Mouse (Mus musculus) retina, adult 2 months (tissue): ENCODE measurements at regions not wholly inside any gene's neighbourhood (a gene's known extent, or its start where the extent isn't known, plus 50 kb on each side); places are given as distances from the start of the nearest gene placed in this dataset.
A peak's percentile ranks its signal among the peaks of the same experiment; 100 is the strongest.

Experiments
- DNase-seq: peaks from one replicate; pipeline ENCODE4 v3.0.0-alpha.2; 2012; ENCODE audit warnings: low read depth, low spot score

- no peak for DNase-seq
These were observed 154.9 kb upstream of the Gm34302 start for GRCm38 (mm10) chr3:63638572-63638971.

- no peak for DNase-seq
These were observed 154.2 kb upstream of the Gm34302 start for GRCm38 (mm10) chr3:63637913-63638312.

DNA sequence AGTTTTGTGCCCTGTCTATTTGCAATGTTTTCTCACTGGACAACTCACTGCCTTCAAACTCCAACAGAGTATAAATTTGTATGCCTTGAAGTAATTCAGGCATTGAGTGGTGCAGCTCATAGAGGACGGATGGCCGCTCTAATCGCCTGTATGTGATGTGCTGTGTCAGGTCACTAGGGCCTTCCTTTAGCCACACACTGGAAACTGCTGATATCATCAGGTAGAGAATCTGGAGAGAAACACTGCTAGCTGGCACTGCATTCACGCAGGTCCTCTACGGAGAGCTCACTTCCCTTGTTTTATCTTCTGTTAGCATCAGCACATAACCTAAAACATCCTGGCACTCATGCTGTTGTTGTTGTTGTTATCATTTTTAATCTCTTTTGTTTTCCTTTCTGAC lies 144.0 kb upstream of the Gm34302 start:
- DNase-seq: no peak

DNA sequence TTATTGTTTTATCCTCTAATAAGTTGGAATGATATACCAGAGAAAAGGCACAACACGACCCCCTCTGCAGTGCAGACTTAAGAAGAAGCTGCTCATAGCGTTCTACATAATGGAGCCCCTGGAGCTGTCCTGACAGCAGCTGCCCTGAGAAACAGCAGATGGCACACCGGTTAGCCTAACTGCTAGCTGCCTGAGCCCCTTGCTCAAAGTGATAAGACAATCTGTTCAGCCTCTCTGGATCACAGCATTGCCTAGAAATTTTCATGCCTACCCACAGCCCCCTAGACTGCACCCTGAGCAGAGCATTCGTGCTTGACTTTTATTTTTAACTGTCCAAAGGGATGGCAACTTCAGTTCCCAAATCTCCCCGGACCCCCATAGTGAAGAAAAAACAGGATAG lies 132.4 kb upstream of the Gm34302 start:
- no peak for DNase-seq

DNA sequence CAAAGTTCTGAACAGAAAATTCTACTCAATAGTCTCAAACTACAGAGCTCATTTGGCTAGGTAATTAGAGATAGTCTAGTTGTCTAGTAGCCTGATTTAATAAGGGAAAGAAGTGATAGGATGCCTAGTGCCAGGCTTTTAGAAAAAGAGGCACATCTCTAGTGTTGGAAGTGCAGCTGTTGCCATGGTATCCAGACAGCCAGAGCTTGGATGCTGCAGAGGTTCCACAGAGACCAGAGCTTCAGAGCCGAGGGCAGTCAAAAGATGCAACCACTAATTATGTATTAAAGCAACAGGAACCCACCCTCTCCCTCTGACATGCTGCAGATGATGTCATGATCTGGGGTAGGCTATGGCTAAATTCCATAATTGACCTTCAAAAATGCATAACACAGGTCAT lies 130.0 kb upstream of the Gm34302 start:
- no peak for DNase-seq

GRCm38 (mm10) chr3:63612767-63613363 lies 129.2 kb upstream of the Gm34302 start:
- no peak for DNase-seq

GRCm38 (mm10) chr3:63610113-63610919 lies 126.6 kb upstream of the Gm34302 start:
- DNase-seq: no peak

DNA sequence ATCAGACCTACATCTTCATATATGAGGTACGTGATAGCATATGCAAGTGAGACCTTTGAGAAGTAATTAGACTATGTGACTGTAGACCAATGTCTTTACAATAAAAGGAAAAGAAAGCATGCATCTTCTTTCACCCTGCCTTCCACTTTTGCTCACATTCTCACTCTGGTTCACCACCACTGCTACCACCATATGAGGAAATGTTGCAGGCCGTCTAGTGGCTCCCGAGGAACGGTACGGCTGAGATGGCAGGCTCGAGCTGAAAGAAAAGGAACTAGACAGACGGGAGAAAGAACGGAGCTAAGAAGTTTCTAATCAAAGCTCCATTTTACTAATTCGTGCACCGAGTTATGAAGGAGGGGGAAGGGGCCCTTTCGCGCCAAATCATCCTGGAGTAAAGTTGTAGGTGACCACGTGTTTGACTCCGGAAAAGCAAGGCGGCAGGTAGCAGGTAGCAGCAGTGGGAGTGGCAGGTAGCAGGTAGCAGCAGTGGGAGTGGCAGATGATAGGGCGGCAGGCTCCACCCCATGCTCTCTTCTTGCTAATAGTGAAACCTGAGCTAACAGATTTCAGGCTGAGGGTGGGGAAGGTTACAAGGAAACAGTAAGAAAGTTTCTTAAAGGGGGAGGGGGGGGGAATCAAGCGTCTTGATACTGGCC lies 125.9 kb upstream of the Gm34302 start:
- DNase-seq: no peak

- DNase-seq: peak; percentile 9
These were observed 99.3 kb upstream of the Gm34302 start for GRCm38 (mm10) chr3:63582717-63583696.

DNA sequence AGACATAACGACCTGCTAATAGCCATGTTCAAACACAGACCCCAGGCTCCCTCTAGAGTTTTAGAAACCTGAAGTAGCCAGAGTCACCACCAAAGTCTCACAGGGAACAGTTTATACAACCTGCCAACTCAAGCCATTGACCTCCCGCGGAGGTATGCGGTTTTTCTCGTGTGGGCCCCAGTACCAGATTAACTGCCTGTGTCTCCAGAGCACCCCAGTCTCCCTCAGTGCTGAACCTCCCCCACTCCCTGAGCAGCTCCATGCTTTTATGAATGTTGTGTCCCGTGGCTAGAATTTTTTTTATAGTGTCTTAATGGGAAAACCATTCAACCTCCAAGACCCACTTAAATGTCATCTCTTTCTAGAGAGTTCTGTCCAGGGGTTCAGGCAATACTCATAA lies 98.5 kb upstream of the Gm34302 start:
- DNase-seq: no peak

DNA sequence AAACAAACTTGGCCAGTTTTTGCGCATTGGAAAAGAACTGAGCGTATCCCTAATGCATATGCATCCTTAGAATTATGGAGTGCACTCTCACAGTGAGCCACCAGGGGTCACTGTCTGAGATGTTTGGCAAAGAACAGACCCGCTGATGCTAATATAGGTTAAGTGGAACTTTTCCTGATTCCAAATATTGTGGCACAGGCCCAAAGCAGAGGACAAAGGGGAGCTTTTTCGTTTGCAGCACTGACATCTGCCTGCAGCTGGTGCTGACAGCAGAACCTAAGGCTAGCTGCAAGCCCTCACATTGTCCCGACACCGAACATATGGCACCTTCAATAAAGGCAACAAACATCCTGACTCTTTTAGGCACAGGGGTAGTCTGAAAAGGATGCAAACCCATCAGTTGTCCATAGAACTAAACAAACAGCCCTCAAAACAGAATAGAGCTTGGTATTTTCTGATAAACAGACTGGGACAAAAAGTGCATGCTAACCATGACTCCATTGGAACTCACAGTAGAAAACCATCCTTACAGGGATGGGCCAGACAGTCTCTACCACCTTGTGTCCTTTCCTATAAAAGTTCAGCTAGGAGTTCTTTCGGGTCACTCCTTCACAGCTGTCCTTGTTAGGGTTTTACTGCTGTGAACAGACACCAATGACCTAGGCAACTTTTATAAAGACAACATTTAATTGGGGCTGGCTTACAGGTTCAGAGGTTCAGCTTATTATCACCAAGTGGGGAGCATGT lies 87.1 kb upstream of the Gm34302 start:
- DNase-seq: peak; percentile 37

GRCm38 (mm10) chr3:63570082-63570481 lies 86.4 kb upstream of the Gm34302 start:
- DNase-seq: no peak

- no peak for DNase-seq
These were observed 85.4 kb upstream of the Gm34302 start for GRCm38 (mm10) chr3:63569004-63569596.

GRCm38 (mm10) chr3:63567726-63568125 lies 84.0 kb upstream of the Gm34302 start:
- DNase-seq: no peak

DNA sequence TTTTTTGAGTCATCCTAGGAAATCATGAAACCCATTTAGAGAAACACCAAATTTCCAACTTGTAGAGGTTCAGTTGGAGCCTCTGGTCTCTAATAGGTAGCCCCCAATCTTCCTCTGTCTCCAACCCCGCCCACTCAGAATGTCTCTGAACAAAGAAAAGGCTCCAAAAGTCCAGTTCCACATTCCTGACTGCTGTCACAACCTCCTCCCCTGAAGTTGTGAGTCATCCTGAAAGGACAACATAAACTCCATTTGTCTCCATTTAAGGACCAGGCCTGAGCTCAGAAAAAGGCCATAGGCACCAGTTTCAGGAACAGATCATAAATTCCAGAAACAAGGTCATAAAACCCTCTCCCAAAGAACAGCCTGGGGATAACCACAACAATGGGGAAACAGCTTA lies 79.4 kb upstream of the Gm34302 start:
- no peak for DNase-seq

DNA sequence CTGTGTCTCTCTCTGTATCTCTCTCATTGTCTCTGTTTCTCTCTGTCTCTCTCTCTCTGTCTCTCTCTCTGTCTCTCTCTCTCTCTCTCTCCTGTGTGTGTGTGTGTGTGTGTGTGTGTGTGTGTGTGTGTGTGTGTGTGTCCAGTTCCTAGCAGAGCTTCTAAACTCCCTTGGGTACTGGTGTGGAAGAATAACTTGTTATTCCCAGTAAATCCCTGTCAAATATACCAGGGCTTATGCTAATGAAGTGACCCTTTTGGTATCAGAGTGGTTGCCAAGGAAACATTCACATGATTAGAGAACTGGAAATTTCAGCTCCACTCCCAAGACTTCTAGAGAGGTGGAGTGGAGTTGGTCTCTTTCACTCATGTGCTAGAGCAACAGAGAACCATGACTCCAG lies 78.9 kb upstream of the Gm34302 start:
- no peak for DNase-seq

DNA sequence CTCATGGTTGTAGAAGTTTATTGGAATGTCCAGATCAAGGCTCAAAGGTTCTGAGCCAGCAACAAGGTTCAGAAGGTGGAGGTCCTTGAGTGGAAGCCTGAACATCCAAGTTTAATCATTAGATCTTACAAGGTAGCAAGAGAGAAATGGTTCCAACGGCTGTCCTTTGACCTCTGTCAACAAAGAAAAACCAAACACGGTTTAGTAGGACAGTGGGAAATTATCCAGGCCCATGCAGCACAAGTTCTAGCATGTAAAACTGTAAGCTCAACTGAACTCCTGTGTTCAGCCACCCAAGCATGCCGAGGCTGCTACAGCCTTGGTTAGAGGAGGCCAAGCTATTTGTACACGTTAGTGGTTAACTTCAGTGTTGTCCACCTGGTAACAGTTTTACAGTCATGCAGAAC lies 77.1 kb upstream of the Gm34302 start:
- no peak for DNase-seq

DNA sequence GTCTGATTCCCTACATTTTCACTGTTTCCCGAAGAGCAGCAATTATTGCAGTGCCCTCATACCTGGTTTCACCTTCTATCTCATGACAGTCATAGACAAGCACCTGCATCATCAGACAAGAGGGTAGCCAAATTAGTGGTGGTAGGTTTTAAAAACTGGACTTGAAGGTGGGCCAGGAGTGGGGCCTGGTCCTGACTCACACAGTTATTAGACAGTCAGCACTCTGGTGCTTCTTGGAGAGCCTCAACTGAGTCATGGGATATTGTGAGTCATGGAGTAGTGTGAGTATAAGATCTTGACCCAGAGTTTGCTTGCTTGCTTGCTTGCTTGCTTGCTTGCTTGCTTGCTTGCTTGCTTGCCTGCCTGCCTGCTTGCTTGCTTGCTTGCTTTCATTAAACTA lies 73.1 kb upstream of the Gm34302 start:
- no peak for DNase-seq

DNA sequence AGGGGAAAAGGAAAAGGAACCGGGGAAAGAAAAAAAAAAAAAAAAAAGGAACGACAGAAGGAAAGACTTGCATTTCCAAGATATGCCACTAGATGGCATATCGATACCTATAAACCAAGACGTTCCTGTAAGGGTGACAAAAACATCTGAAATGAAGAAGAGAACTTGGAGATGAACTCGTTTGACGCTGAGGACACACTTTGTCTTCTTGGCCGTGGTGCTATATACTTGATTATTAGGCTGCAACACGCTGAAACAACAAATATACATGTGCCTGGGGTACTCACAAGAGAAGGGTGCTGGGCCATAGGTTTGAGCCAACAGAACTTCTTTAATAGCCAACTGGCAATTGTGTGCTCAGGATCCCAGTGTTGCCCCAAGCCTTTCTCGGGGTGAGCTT lies 71.2 kb upstream of the Gm34302 start:
- DNase-seq: peak; percentile 16

- no peak for DNase-seq
These were observed 69.7 kb upstream of the Gm34302 start for GRCm38 (mm10) chr3:63553426-63553825.

GRCm38 (mm10) chr3:63551661-63552060 lies 68.0 kb upstream of the Gm34302 start:
- DNase-seq: no peak
